Mouse (Mus musculus): ENCODE data around the gene Flywch2.

The Flywch2 gene

DNA sequence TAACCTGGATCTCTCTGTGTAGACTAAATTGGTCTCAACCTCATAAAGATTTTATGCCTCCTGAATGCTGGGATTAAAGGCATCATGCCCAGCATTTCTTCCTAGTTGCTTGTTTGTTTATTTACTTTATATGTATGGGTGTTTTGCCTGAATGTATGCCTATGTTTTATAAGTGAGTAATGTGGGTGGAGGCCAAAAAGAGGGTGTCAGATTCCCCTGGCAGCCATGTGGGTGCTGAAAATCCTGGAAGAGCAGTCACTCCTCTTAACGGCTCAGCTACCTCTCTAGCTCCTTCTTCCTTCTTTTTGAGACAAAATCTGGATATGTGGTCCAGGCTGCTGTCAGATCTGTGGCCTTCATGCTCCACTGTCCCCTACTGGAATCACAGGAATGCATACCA is 55.4 kb downstream of the Flywch2 start:
- in situ Hi-C loops (cut with MboI, MseI): no loop called here

All from T-helper 2 cell (primary cell).